Mouse (Mus musculus) hindlimb bud, embryonic 11.5 days (tissue): ENCODE results near the gene Greb1.

Experiments used
- DNase-seq: peaks from one replicate; pipeline ENCODE4 v3.0.0-alpha.2; 2012; ENCODE audit warnings: low read depth, low spot score; ENCODE audit errors: extremely low spot score

Gene Greb1

DNA sequence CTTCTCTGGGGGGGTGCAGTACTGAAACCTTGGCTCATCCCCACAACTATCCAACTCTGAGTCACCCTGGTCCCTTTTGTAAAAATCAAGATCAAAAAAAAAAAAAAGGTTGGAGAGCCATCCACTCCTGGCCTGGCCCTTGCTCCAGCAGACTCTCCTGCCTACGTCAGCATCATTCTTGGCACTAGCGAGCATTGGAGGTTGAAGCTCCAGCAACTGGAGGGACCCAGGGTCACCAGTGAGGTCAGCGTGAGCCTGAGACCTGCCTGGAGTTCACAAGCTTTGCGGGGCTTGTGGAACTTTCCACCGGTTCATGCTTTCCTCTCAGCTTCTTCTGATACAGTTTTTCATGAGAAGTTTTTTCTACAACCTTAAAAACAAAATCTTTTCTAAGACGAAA is 160.6 kb downstream of the Greb1 start:
- no peak for DNase-seq

DNA sequence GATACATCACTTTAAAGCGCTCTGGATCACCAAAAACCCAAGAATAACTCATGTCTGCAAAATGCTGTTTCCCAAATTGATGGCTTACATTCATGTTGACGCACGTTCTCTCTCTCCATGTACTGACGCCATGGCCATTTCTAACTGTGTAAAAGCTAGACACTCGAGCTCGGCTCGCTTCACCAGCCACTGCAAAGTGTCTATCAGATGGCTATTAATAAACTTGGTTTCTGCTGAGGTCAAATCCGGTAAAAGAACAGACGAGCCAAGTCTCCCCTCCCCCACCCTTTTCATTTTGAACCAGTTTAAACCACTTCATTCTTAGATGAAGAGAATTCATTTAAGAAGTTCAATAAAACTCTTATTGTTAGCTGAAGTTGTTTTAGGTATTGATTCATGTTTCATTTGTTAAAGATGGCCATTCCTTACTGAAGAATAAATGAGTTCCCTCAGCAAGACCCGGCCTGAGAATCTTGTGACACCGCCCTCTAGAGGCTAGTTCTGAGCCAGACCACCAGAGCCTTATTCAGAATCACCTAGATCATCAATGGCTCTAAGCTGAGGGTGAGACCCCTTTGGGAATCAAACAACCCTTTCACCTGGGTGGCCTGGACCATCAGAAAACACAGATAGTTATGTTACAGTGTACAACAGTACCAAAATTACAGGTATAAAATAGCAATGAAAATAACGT is 161.5 kb downstream of the Greb1 start:
- DNase-seq = no peak

DNA sequence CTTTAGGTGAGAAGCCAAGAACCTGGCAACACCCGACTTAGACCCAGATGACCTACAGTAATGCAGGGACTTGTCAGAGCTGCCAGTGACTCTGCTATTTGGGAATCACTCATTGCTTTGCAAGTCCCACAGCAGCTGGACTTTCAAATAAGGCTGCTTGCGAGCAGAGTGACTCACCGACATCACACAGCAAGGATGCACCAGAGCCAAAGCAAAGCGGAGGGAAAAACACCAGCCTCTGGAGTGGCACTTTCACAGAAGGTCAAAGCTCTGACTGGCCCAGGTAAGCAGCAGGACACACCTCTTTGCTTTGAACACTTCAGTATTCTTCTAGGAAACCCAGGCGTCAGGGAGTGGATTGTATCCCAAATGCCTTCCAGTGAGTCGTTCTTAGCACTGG is 164.9 kb downstream of the Greb1 start:
- no peak for DNase-seq

DNA sequence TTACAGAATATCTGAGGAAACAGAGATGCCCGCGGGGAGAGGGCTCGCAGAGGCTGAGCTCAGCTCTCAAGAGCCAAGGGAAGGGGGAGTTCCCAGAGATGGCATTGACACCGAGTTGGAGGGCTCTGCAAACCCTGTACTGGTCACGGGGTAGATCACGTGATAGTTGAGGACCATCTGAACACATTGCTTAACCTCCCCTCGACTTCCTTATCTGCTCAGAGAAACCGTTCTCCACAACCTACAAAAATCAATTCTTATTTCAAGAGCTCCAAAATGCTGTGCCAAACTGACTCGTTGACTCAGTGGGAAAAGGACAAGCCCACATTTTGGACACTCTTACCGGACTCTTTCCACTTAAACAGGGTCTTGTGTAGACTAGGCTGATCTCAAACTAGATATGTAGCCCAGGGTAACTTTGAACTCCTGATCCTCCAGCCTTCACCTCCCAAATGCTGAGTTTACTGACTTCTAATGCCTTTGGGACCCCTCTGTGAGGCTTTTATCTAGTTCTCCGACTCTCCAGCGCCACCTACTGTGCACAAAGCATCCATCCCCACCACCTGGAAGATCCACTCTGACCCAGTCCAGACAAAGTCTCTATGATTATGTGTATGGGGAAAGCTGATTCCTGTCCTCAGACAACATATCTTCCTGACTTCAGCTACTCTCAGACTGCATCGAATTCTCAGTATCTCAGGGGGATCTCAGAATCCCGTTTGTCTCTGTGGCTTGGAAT is 166.4 kb downstream of the Greb1 start:
- DNase-seq = peak; percentile 31

DNA sequence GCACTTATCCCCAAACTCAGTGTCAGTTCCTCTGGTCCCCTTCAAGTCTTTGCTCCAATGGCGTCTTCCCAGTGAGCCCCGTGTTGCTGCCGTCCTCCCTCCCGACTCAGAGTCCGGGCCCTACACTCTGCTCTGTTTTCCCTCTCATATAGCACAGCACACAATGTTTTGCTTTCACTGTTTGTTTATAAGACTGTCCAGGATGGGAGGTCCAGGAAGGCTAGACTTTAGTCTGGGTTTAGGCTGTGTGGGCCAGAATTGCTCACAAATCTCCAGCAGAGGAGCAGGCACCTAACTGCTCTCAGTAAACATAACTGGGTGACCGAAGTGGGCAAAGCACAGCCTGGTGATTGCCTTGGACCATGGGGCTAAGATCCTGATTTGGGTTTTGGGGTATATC is 167.5 kb downstream of the Greb1 start:
- DNase-seq = no peak

DNA sequence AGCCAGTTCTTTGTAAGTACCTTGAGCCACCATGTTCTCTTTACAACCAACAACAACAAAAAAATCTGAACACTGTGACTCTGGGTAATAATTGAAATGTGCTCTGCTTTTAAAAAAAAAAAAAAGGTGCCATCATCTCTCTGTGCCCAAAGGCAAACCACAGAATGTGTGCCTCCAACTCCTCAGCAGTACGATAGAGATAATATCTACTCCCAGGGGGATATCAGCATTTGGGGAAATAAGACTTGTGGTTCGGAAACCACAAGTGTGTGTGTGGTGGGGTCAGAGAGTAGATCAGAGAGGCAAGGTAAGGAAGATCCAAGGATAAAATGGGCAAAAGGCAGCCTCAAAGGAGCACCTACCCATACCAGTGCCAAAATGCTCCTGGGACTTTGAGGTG is 169.3 kb downstream of the Greb1 start:
- no peak for DNase-seq

DNA sequence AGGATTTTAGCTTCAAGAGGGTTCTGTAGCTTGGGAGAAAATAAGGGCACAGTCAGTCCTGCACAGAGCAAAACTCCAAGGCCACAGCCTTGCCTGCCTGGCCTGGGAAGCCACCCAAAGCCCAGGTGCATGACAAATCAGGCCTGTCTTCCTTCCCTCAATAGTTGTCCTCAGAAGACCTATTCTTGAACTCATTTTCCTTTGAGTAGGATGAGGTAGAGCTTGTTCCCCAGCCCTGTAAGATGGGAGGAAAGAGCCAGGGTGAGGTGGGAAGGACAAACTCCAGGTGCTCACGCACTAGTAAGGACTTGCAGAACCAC is 169.9 kb downstream of the Greb1 start:
- DNase-seq = no peak

DNA sequence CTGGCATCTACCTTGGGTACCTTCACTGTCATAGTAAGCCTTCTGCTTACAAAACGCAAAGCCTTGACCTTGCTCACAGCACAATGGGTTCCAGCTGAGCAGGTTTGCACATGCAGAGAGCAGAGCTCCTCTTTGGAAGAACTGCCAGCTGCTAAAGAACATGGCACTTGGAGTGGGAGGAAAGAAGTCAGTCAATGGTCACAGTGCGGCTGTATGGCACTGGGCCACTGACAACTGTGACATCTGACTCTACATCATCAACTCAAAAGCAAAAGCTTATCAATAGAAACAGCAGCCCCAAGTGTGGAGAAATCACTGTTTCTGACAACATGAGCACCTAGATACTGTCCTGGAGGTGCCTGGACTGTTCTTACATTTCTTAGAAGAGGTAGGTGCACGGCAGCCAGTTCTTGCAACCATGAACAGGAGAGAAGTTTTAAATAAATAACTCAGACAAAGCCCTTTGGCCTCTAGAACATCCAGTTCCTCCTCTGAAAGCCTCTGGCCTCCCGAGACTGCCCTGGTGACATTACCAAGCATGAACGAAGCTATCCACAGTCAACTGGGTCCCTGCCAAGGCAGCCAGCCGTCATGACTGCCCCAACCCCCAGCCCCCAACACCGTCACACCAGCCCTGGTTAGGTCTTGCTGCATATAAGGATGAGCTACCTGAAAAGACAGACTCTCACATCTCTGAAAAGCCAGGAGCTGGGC is 170.4 kb downstream of the Greb1 start:
- no peak for DNase-seq
